In the genomic region with DNA sequence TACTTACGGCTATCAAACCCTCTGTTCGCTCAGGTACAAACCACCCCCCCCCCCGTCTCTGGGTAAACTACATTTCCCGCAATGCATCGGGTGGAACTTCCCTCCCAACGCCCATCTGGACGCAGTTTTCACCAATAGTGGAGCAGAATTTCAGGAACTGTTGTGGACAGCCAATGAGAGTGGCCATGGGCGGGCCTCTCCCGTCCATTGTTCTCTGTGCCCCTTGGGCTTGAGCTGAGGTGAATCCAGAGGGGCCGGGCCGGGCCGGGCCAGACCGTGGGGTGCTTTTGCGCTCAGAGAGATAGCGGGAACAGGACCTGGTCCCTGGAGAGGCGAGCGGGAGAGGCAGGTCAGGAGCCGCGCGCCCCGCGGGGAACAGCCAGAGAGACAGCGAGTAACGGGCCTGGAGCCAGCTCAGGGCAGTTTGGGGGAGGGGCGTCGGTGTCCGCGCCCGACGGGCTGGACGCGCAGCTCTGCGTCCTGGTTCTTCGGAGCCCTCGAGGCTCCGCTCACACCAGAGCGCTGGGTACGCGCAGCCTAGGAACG, we compare ENCODE assay signal across 7 mouse cellular contexts. TPM values are rescaled to one million over a fixed set of nuclear protein-coding genes. Genes with fewer than 3 reads are reported as not detected.
DNase-seq lines count a peak whose midpoint lies in the region; ATAC-seq lines count a peak whose summit lies in the region.

Zscan2 (plus strand) TSS at position 192 of the 546 bp plus-strand sequence.

- no peaks in the 10 kb centered on the region; the same call in none of the 2 replicates for H3K36me3 ChIP-seq in embryonic facial prominence, embryonic 11.5 days (replicated peaks; ENCODE audit: control insufficient read depth, insufficient read depth, low read depth, low read length)
- H3K36me3 ChIP-seq in limb, embryonic 10.5 days: peaks cover 31% of the 10 kb centered on the region
- peaks cover 24% of the 10 kb centered on the region for H3K36me3 ChIP-seq in midbrain, embryonic 13.5 days

- H3K9me3 ChIP-seq in embryonic facial prominence, embryonic 11.5 days (replicated peaks; ENCODE audit: control insufficient read depth, low read length): no peaks in the 10 kb centered on the region
- H3K9me3 ChIP-seq in limb, embryonic 10.5 days (replicated peaks): no peaks in the 10 kb centered on the region
- no peaks in the 10 kb centered on the region for H3K9me3 ChIP-seq in midbrain, embryonic 13.5 days

- H3K4me1 ChIP-seq in embryonic facial prominence, embryonic 11.5 days (ENCODE audit: control insufficient read depth, insufficient read depth, low read length): no peaks in the 10 kb centered on the region; the same call in none of the 2 replicates
- peaks cover 33% of the 10 kb centered on the region for H3K4me1 ChIP-seq in limb, embryonic 10.5 days
- peaks cover 47% of the 10 kb centered on the region for H3K4me1 ChIP-seq in midbrain, embryonic 13.5 days (replicated peaks)

- ATAC-seq in embryonic facial prominence, embryonic 11.5 days (replicated peaks; ENCODE audit: insufficient number of reproducible peaks, low FRiP score, low TSS enrichment, low read depth): peak; percentile 98
- ATAC-seq in granulocyte monocyte progenitor cell, adult 5-6 weeks (replicated peaks; ENCODE audit: poor library complexity, severe bottlenecking): peak; percentile 75
- ATAC-seq in midbrain, embryonic 13.5 days: peak; percentile 99

- H3K4me2 ChIP-seq in embryonic facial prominence, embryonic 11.5 days (ENCODE audit: low read depth, low read length): peak within 1 kb of the TSS; percentile 78
- peak within 1 kb of the TSS; percentile 85 for H3K4me2 ChIP-seq in midbrain, embryonic 13.5 days (replicated peaks)

- peak within 1 kb of the TSS; percentile 78 for H3K4me3 ChIP-seq in embryonic facial prominence, embryonic 11.5 days (ENCODE audit: low read depth, low read length)
- H3K4me3 ChIP-seq in limb, embryonic 10.5 days: peak within 1 kb of the TSS; percentile 97
- H3K4me3 ChIP-seq in midbrain, embryonic 13.5 days (replicated peaks): peak within 1 kb of the TSS; percentile 83

- peak within 1 kb of the TSS; percentile 92 for H3K9ac ChIP-seq in embryonic facial prominence, embryonic 11.5 days (replicated peaks; ENCODE audit: low read length)
- H3K9ac ChIP-seq in midbrain, embryonic 13.5 days (replicated peaks): peak within 1 kb of the TSS; percentile 88

- H3K27me3 ChIP-seq in embryonic facial prominence, embryonic 11.5 days (ENCODE audit: control insufficient read depth, insufficient read depth, low read length): no peaks in the 10 kb centered on the region
- H3K27me3 ChIP-seq in limb, embryonic 10.5 days (ENCODE audit: low read depth, poor library complexity, severe bottlenecking): no peaks in the 10 kb centered on the region
- no peaks in the 10 kb centered on the region for H3K27me3 ChIP-seq in midbrain, embryonic 13.5 days

- peak within 1 kb of the TSS; percentile 57 for H3K27ac ChIP-seq in embryonic facial prominence, embryonic 11.5 days (replicated peaks; ENCODE audit: low read depth, low read length)
- peak within 1 kb of the TSS; percentile 100 for H3K27ac ChIP-seq in limb, embryonic 10.5 days
- peak within 1 kb of the TSS; percentile 94 for H3K27ac ChIP-seq in midbrain, embryonic 13.5 days

- DNase-seq in adrenal gland, postnatal 14 days: peak; percentile 93
- peak; percentile 97 for DNase-seq in embryonic facial prominence, embryonic 11.5 days (ENCODE audit: low spot score)
- DNase-seq in kidney, adult 11 months: peak; percentile 95
- DNase-seq in limb, embryonic 10.5 days (ENCODE audit: low spot score): peak; percentile 93
- DNase-seq in spleen, adult 12 weeks (ENCODE audit: low spot score): peak; percentile 71

- under 1% methylated on average over 40 of the region's 40 CpGs for WGBS in embryonic facial prominence, embryonic 11.5 days
- WGBS in limb, embryonic 10.5 days: under 1% methylated on average over 40 of the region's 40 CpGs
- WGBS in midbrain, embryonic 13.5 days: under 1% methylated on average over 40 of the region's 40 CpGs

RNA-seq across cellular contexts. Expression of gene Zscan2, which starts in this region (rescaled TPM):
- total RNA-seq in adrenal gland, postnatal 14 days (2021): 4.9 and 8.3 TPM in 2 replicates
- polyA plus RNA-seq in embryonic facial prominence, embryonic 11.5 days (2014; fragmentation: Nextera tagmentation; extraction: Ambion mirVana): 4.5 and 5.4 TPM in 2 replicates
- total RNA-seq in granulocyte monocyte progenitor cell, adult 5-6 weeks (2014; fragmentation: Nextera tagmentation): 5.5 and 6.4 TPM in 2 replicates
- total RNA-seq in granulocyte monocyte progenitor cell, adult 5-6 weeks (2017): 5.6 and 6.9 TPM in 2 replicates
- 4.0 and 4.3 TPM in 2 replicates for polyA plus RNA-seq in limb, embryonic 10.5 days (2016; fragmentation: Nextera tagmentation; extraction: Ambion mirVana)
- polyA plus RNA-seq in midbrain, embryonic 13.5 days (2015; fragmentation: Nextera tagmentation; extraction: Ambion mirVana): 6.1 and 6.6 TPM in 2 replicates

Comparison
In these comparisons a context has a peak if more than half of its experiments do, and no peak if none do; other contexts are left out.
1. Peak in every context shown above with its lines: DNase-seq, ATAC-seq, H3K4me3 ChIP-seq and H3K27ac ChIP-seq.